In genomic region chr10:75173712-75174111, GRCm38 (mm10) we compare ENCODE assay signal across 9 mouse cellular contexts. TPM values are rescaled to one million over a fixed set of nuclear protein-coding genes. Genes with fewer than 3 reads are reported as not detected.
DNase-seq lines count a peak whose midpoint lies in the region; ATAC-seq and TF ChIP-seq lines count a peak whose summit lies in the region.
"Had no signal": no experiment of that assay in that cellular context is flagged by ENCODE, and none has a peak within 500 bp of the region (broad histone marks: within the 10 kb centered on the region; RNA-seq: fewer than 3 reads in every experiment).

No protein-coding gene starts in this region.

- no peak for DNase-seq in gastrocnemius, adult 2 months
- no peak for DNase-seq in gastrocnemius, postnatal 36 days
- DNase-seq in lung, adult 2 months = no peak
- DNase-seq in thymus, postnatal 36 days = no peak
- no peak for DNase-seq in left cerebral cortex, adult 18-20 months (ENCODE audit: low spot score in 2 of 2)
- no peak for DNase-seq in midbrain, embryonic 10.5 days (ENCODE audit: low spot score)

- no peak for ATAC-seq in midbrain, embryonic 16.5 days
- ATAC-seq in midbrain, embryonic 15.5 days (replicated peaks) = no peak

- H3K4me2 ChIP-seq in midbrain, embryonic 16.5 days (ENCODE audit: low read length) = no peak overlapping the region
- no peak overlapping the region for H3K4me2 ChIP-seq in midbrain, embryonic 15.5 days
- H3K4me2 ChIP-seq: neural tube, embryonic 13.5 days had no signal

- no peaks in the 10 kb centered on the region; the same call in 1 of the 2 replicates for H3K9me3 ChIP-seq in midbrain, embryonic 16.5 days (replicated peaks; ENCODE audit: control insufficient read depth, low read length, poor library complexity, severe bottlenecking)
- no peaks in the 10 kb centered on the region for H3K9me3 ChIP-seq in midbrain, embryonic 15.5 days
- no peaks in the 10 kb centered on the region for H3K9me3 ChIP-seq in midbrain, embryonic 10.5 days (replicated peaks)
- H3K9me3 ChIP-seq: neural tube, embryonic 13.5 days had no signal

- peak overlapping the region; percentile 57 for H3K27ac ChIP-seq in gastrocnemius, adult 2 months
- H3K27ac ChIP-seq in midbrain, embryonic 16.5 days (ENCODE audit: low read length) = 0 out of 2 replicates have a peak overlapping the region, but pooled peaks have one; percentile 29
- H3K27ac ChIP-seq in midbrain, embryonic 15.5 days = no peak overlapping the region
- no peak overlapping the region for H3K27ac ChIP-seq in midbrain, embryonic 10.5 days (replicated peaks)
- H3K27ac ChIP-seq: neural tube, embryonic 13.5 days had no signal

- H3K4me1 ChIP-seq in midbrain, embryonic 16.5 days (ENCODE audit: control insufficient read depth, insufficient read depth, low read length) = no peaks in the 10 kb centered on the region
- no peaks in the 10 kb centered on the region for H3K4me1 ChIP-seq in midbrain, embryonic 15.5 days
- H3K4me1 ChIP-seq in lung, adult 2 months (ENCODE audit: control insufficient read depth, insufficient read depth, low read length) = peaks cover 15% of the 10 kb centered on the region
- no peaks in the 10 kb centered on the region for H3K4me1 ChIP-seq in midbrain, embryonic 10.5 days
- H3K4me1 ChIP-seq: neural tube, embryonic 13.5 days had no signal

- H3K36me3 ChIP-seq in midbrain, embryonic 16.5 days (ENCODE audit: control insufficient read depth, insufficient read depth, low read length) = peaks cover 54% of the 10 kb centered on the region
- H3K36me3 ChIP-seq in midbrain, embryonic 15.5 days (replicated peaks) = peaks cover 51% of the 10 kb centered on the region
- H3K36me3 ChIP-seq in midbrain, embryonic 10.5 days = peaks cover 94% of the 10 kb centered on the region

- peak; percentile 76; the same call in 1 of the 2 replicates for TF ChIP-seq POLR2A in lung, adult 2 months (IDR thresholded peaks at IDR 0.05; ENCODE audit: borderline replicate concordance, extremely low read depth, low read depth, low read length)

- no peak for TF ChIP-seq CTCF in gastrocnemius, adult 2 months (IDR thresholded peaks at IDR 0.05)
- no peak for TF ChIP-seq CTCF in lung, adult 2 months (IDR thresholded peaks at IDR 0.05; ENCODE audit: insufficient read depth, low read length)

- intact Hi-C loops in gastrocnemius, adult 2 months (cut with DNase I) = no loop called here
- intact Hi-C loops in gastrocnemius, postnatal 36 days (cut with DNase I) = no loop called here

- H3K9ac ChIP-seq in midbrain, embryonic 16.5 days (ENCODE audit: low read depth, low read length) = no peak overlapping the region
- H3K9ac ChIP-seq in midbrain, embryonic 15.5 days = no peak overlapping the region
- H3K9ac ChIP-seq: neural tube, embryonic 13.5 days had no signal

- no peaks in the 10 kb centered on the region for H3K27me3 ChIP-seq in midbrain, embryonic 16.5 days (ENCODE audit: control insufficient read depth, insufficient read depth, low read depth, low read length)
- H3K27me3 ChIP-seq in midbrain, embryonic 15.5 days (replicated peaks) = no peaks in the 10 kb centered on the region
- H3K27me3 ChIP-seq in midbrain, embryonic 10.5 days (ENCODE audit: low read depth, poor library complexity, severe bottlenecking) = no peaks in the 10 kb centered on the region
- H3K27me3 ChIP-seq: neural tube, embryonic 13.5 days had no signal

- 82% methylated on average over 12 of the region's 12 CpGs for WGBS in midbrain, embryonic 16.5 days
- 84% methylated on average over 12 of the region's 12 CpGs for WGBS in midbrain, embryonic 15.5 days
- 45% methylated on average over 12 of the region's 12 CpGs for WGBS in lung, adult 2 months
- WGBS in midbrain, embryonic 10.5 days = 72% methylated on average over 12 of the region's 12 CpGs

- peak overlapping the region; percentile 46 for H3K4me3 ChIP-seq in gastrocnemius, adult 2 months
- H3K4me3 ChIP-seq in midbrain, embryonic 16.5 days (ENCODE audit: low read depth, low read length) = no peak overlapping the region
- H3K4me3 ChIP-seq in midbrain, embryonic 15.5 days = no peak overlapping the region
- peak overlapping the region; percentile 25 for H3K4me3 ChIP-seq in lung, adult 2 months (replicated peaks; ENCODE audit: extremely low read depth, low read depth, low read length)
- no peak overlapping the region for H3K4me3 ChIP-seq in midbrain, embryonic 10.5 days
- H3K4me3 ChIP-seq: neural tube, embryonic 13.5 days had no signal

RNA-seq across cellular contexts. Expression of gene Specc1l, which starts 38.2 kb away (rescaled TPM):
- 10 to 100 TPM; 43.1 to 44.8 TPM for total RNA-seq in gastrocnemius, adult 2 months (2021)
- total RNA-seq in gastrocnemius, postnatal 36 days (2021) = 10 to 100 TPM; 32.1 to 34.9 TPM
- 30.9 and 33.5 TPM in 2 replicates for polyA plus RNA-seq in midbrain, embryonic 16.5 days (2015; fragmentation: Nextera tagmentation; extraction: Ambion mirVana)
- polyA plus RNA-seq in midbrain, embryonic 15.5 days (2015; fragmentation: Nextera tagmentation; extraction: Ambion mirVana) = 34.6 and 37.2 TPM in 2 replicates
- 60.8 and 73.3 TPM in 2 replicates for polyA plus RNA-seq in lung, adult 2 months (2012; rRNA removed)
- total RNA-seq in left cerebral cortex, adult 18-20 months (2021) = 10 to 100 TPM; 36.4 to 42.3 TPM
- polyA plus RNA-seq in midbrain, embryonic 10.5 days (2016; fragmentation: Nextera tagmentation; extraction: Ambion mirVana) = 34.9 and 42.7 TPM in 2 replicates

Comparison
In these comparisons a context has a peak if more than half of its experiments do, and no peak if none do; other contexts are left out.
1. H3K27ac ChIP-seq: peak in gastrocnemius, adult 2 months (single experiment) and midbrain, embryonic 16.5 days (single experiment); none in midbrain, embryonic 15.5 days (single experiment) and midbrain, embryonic 10.5 days (single experiment).
2. H3K4me3 ChIP-seq: peak in gastrocnemius, adult 2 months (single experiment) and lung, adult 2 months (single experiment); none in midbrain, embryonic 16.5 days (single experiment), midbrain, embryonic 15.5 days (single experiment) and midbrain, embryonic 10.5 days (single experiment).